Mouse (Mus musculus) erythroblast, embryonic 14.5 days (primary cell): ENCODE measurements around the gene Gm4881. TPM values are rescaled to one million over a fixed set of nuclear protein-coding genes. Genes with fewer than 3 reads are reported as not detected.
A peak's percentile ranks its signal among the peaks of the same experiment; 100 is the strongest.
"Not testable (repeated sequence)": the region's sequence is repeated elsewhere in the genome, so short reads cannot be mapped to it uniquely, and the experiment has no call there.

ENCODE experiments used
- H3K27me3 ChIP-seq: 2 replicates; pipeline ENCODE4 v1.6.1; 2012; ENCODE audit warnings: inconsistent platforms; ENCODE audit not compliant: control insufficient read depth
- H3K36me3 ChIP-seq: 2 replicates; pipeline ENCODE4 v1.6.1; 2012; ENCODE audit warnings: mild to moderate bottlenecking, inconsistent platforms; ENCODE audit not compliant: control insufficient read depth
- H3K4me1 ChIP-seq: 2 replicates; pipeline ENCODE4 v1.6.1; 2012; ENCODE audit warnings: inconsistent platforms; ENCODE audit not compliant: control insufficient read depth
- H3K4me3 ChIP-seq: replicated peaks from 2 replicates; pipeline ENCODE3; 2012; ENCODE audit warnings: moderate library complexity, mild to moderate bottlenecking, inconsistent platforms
- H3K9me3 ChIP-seq: 2 replicates; pipeline ENCODE4 v1.6.1; 2012; ENCODE audit warnings: low read length, inconsistent platforms, mixed read lengths; ENCODE audit not compliant: control insufficient read depth
- GATA1 ChIP-seq: IDR thresholded peaks from 2 replicates; pipeline ENCODE4 v1.6.1; 2012; ENCODE audit warnings: low read length, inconsistent platforms, mixed read lengths
- TAL1 ChIP-seq: IDR thresholded peaks from 3 replicates; pipeline ENCODE4 v1.6.1; 2012; ENCODE audit warnings: low read length, inconsistent platforms, mixed read lengths
- polyA plus RNA-seq: library from polyadenylated mRNA; stranded (reverse); fragments of >175 nt; gene quantifications from 2 replicates; pipeline ENCODE4 v1.2.3, GENCODE M21; 2012

Gene Gm4881
- polyA plus RNA-seq, 1 experiment: not detected

DNA sequence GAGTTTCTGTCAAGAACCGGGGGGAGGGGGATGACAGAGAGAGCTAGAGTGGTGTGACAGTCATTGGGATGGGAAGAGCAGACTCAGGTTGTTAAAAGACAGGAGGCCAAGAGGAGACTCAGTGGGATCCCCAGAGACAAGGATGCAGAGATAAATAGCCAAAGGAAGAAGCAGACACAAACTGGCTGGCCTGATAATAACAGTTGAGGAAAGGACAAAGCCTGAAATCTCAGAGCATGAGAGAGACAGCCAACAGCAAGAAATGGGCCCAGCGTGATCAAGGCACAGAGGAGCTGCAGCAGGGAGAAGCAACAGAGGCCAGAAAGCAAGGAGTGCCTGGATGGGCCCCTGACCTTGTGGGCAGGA is 42.0 kb downstream of the Gm4881 start:
- peaks cover 67% of the 10 kb centered on the region for H3K4me1 ChIP-seq
- H3K36me3 ChIP-seq: peaks cover 15% of the 10 kb centered on the region
- H3K4me3 ChIP-seq: peak overlapping the region; percentile 86
- H3K9me3 ChIP-seq: no peaks in the 10 kb centered on the region
- no peaks in the 10 kb centered on the region for H3K27me3 ChIP-seq
- TF ChIP-seq GATA1 (no peak), TAL1 (no peak)

DNA sequence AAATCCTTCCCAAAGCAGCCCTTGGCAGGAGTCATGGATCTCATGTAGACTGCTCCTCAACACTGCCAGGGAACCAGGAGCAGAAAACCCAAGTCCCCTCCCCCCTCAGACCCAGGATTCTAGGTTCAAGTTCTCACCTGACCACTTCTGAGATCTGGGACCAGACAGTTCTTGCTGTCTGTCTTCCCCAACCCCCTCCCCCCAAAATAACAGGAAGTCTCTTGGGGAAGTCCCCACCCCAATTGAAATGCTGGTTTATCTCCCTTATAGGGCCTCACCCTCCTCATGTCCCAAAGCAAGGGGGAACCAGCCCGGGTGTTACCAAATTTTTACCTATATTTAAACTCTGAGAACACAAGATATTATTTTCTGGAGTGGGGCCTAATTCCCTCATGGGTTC is 42.5 kb downstream of the Gm4881 start:
- H3K9me3 ChIP-seq: no peaks in the 10 kb centered on the region
- H3K4me3 ChIP-seq: no peak overlapping the region
- TF ChIP-seq TAL1 (no peak), GATA1 (no peak)
- peaks cover 65% of the 10 kb centered on the region for H3K4me1 ChIP-seq
- peaks cover 11% of the 10 kb centered on the region for H3K36me3 ChIP-seq
- no peaks in the 10 kb centered on the region for H3K27me3 ChIP-seq

DNA sequence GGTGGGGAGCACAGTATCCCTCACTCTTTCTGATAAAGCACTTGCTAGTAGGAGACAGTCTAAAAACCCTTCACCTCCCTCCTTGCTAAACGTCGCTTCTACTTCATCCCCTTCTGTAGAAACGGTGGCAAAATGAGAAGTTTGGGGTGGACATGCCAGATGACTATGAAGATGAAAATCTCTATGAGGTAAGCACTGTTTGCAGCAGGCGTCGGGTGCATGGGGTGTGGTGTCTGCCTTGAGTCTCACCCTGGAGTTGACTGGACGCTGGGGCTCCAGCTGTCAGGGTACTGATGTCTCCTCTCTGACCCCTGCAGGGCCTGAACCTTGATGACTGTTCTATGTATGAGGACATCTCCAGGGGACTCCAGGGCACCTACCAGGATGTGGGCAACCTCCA is 43.2 kb downstream of the Gm4881 start:
- Histone ChIP-seq H3K27me3 (no peaks in the 10 kb centered on the region), H3K4me1 (peaks cover 58% of the 10 kb centered on the region), H3K4me3 (no peak overlapping the region), H3K9me3 (no peaks in the 10 kb centered on the region), H3K36me3 (peaks cover 7% of the 10 kb centered on the region)
- TF ChIP-seq GATA1 (no peak), TAL1 (no peak)

DNA sequence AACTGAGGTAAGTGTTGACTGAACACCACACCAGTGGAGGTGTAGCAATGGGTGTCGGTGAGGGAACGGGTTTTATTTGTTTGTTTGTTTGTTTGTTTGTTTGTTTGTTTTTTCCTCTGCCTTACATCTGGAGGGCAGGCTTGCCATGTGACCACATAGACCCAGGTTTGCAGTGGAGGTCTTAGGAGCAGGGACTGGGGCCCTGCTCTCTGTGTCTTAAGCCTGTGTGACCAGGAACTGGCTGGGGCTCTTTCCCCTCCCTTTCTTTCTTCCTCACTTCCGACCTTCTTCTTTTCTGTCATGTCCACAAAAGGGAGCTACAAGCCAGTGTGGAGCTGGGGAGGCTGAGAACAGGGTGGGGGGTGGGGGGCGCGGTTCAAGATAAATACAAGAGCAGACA is 46.3 kb downstream of the Gm4881 start:
- no peaks in the 10 kb centered on the region for H3K36me3 ChIP-seq
- TF ChIP-seq TAL1 (no peak), GATA1 (no peak)
- H3K27me3 ChIP-seq: no peaks in the 10 kb centered on the region
- no peaks in the 10 kb centered on the region for H3K9me3 ChIP-seq
- H3K4me3 ChIP-seq: no peak overlapping the region
- peaks cover 28% of the 10 kb centered on the region for H3K4me1 ChIP-seq

DNA sequence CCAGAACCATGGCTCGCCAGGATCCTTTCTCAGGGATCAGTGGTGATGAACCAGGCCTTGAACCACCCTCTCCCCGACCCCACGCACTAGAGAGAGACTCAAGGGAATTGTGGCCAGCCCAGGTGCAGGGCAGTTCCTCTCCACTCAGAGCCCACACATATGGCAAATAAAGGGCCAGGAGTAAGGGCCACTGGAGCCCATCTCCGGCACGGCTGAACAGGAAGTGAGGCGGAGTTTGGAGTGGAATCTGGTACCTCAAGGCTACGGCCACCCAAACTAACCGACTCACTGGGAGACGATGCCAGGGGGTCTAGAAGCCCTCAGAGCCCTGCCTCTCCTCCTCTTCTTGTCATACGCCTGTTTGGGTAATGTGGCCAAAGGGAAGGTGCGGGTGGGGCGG is 47.1 kb downstream of the Gm4881 start, which contains the start of gene Cd79a:
Gene Cd79a, plus strand, starts transcription at position 158 of the 400 bp plus-strand sequence.
- TF ChIP-seq TAL1 (no peak), GATA1 (no peak)
- no peaks in the 10 kb centered on the region for H3K27me3 ChIP-seq
- peaks cover 20% of the 10 kb centered on the region for H3K4me1 ChIP-seq
- no peak within 1 kb of the TSS for H3K4me3 ChIP-seq
- H3K36me3 ChIP-seq: peaks cover 2% of the 10 kb centered on the region
- H3K9me3 ChIP-seq: no peaks in the 10 kb centered on the region

DNA sequence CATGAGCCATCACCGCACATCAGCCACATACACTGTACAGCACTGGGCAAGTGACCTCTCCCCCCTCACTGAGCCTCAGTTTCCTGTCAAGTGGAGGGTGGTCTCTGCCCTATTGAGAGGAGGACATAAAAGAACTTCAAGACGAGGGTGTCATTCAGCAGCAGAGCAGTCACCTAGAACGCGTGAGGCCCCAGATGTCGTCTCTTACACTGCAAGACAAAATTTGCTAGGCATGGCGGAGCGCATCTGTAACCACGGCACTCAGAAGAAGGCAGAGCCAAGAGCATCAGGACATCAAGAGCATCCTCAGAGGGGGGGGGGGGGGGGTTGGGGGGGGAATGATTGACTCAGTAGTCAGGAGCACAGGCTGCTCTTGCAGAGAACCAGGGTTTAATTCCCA is 48.0 kb downstream of the Gm4881 start:
- H3K36me3 ChIP-seq: peaks cover 6% of the 10 kb centered on the region
- TF ChIP-seq TAL1 (no peak), GATA1 (no peak)

DNA sequence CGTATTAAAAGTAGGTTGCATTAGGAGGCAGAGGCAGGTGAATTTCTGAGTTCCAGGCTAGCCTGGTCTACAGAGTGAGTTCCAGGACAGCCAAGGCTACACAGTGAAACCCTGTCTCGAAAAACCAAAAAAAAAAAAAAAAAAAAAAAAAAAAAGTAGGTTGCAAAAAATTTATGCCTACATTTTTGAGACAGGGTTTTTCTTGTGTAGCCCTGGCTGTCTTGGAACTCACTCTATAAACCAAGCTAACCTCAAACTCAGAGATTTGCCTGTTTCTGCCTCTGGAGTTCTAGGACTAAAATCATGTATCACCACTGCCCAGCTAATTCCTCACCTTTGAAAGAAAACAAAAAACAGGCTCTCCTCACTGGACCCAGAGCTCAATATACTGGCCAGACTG is 48.5 kb downstream of the Gm4881 start:
- H3K27me3 ChIP-seq, H3K4me1 ChIP-seq, H3K9me3 ChIP-seq, H3K4me3 ChIP-seq: not testable (repeated sequence)
- H3K36me3 ChIP-seq: peaks cover 11% of the 10 kb centered on the region

More for the DNA sequence above, 48.0 kb downstream of the Gm4881 start:
- H3K9me3 ChIP-seq: no peaks in the 10 kb centered on the region
- H3K4me1 ChIP-seq: peaks cover 12% of the 10 kb centered on the region
- no peak overlapping the region for H3K4me3 ChIP-seq
- no peaks in the 10 kb centered on the region for H3K27me3 ChIP-seq

DNA sequence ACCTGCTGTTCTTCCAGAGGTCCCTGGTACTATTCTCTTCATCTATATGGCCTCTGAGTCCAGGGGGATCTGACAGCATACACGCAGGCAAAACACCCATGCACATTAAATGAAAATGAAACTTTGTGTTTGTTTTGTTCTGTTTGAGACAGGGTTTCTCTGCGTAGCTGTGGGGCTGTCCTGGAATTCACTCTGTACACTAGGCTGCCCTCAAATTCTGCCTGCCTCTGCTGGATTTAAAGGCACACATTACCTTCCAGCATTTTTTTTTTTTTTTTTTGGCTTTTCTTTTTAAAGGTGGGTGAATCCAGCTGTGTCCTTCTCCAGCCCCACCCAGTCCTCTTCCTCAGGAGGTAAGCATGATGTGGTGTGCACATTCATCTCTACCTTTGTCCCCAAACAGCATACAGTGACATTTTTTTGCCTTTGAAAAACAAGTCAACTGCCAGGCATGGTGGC is 52.1 kb downstream of the Gm4881 start:
- Histone ChIP-seq H3K36me3 (peaks cover 47% of the 10 kb centered on the region), H3K9me3 (no peaks in the 10 kb centered on the region), H3K4me1 (peaks cover 14% of the 10 kb centered on the region), H3K4me3 (no peak overlapping the region), H3K27me3 (no peaks in the 10 kb centered on the region)
- TF ChIP-seq GATA1 (no peak), TAL1 (no peak)

DNA sequence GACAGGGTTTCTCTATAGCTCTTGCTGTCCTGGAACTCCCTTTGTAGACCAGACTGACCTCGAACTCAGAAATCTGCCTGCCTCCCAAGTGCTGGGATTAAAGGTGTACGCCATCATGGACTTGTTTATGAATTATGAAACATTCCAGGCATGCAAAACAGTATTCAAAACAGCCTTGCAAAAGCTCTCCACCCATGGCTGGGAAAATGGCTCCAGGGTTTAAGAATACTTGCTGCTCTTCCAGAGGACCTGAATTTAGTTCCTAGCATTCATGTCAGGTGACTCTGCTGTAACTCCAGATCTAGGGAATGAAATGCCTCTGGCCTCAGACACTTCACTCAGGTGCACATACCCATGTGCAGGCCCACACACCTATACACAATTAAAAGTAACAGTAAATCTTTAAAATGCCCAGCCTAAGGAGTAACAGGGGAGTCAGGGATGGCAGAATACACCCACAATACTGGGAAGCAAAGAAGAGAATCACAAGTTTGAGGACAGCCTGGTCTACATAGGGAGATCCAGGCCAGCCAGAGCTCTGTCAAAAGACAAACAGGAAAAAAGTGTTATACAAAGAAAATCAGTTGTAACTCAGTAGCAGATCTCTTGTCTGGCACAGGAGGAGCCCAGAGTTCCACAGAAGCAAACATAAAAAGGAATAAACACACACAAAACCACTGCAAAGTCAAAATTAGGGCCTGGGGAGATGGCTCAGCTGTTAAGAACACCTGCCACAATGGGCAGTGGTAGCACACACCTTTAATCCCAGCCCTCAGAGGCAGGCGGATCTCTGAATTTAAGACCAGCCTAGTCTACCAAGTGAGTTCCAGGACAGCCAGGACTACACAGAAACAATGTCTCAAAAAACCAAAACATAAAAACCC is 52.8 kb downstream of the Gm4881 start:
- no peak for TF ChIP-seq GATA1
- no peak for TF ChIP-seq TAL1
- H3K9me3 ChIP-seq: no peaks in the 10 kb centered on the region
- peaks cover 19% of the 10 kb centered on the region for H3K4me1 ChIP-seq
- no peaks in the 10 kb centered on the region for H3K27me3 ChIP-seq
- H3K36me3 ChIP-seq: peaks cover 54% of the 10 kb centered on the region
- no peak overlapping the region for H3K4me3 ChIP-seq
